ENCODE assay signal across 17 mouse cellular contexts in the genomic region with DNA sequence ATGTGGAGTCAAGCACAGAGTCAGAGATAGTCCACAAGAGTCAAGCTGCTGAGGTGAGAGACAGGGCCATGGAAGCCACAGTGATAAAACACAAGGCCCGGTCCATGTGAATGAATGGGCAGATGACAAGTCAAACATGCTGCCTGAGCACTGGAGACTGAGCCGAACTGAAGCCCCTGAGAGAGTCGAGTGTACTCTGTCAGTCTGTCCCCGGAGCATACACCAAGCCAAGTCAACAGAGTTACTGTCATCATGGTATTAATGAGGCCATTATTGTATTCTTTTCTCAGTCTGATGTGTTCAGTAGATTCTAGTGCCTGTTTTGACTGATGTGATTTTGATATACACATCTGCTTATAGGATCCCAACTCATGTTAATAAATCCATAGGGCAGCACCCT.
A peak's percentile ranks its signal among the peaks of the same experiment; 100 is the strongest.
DNase-seq lines count a peak whose midpoint lies in the region; ATAC-seq and TF ChIP-seq lines count a peak whose summit lies in the region.
"Had no signal": no experiment of that assay in that cellular context is flagged by ENCODE, and none has a peak within 500 bp of the region (broad histone marks: within the 10 kb centered on the region; RNA-seq: fewer than 3 reads in every experiment).

No protein-coding gene starts in this region.

- DNase-seq in forebrain, embryonic 11.5 days (ENCODE audit: low spot score) = no peak
- DNase-seq in midbrain, embryonic 14.5 days = no peak
- no peak for DNase-seq in midbrain, postnatal 0 days (ENCODE audit: low spot score)
- no peak for DNase-seq in thymus, postnatal 4 days
- DNase-seq: adrenal gland, postnatal 10 days; cerebellum, adult 11-12 months; cerebellum, adult 9-10 months; cerebellum, postnatal 25 days; gastrocnemius, postnatal 36 days; heart, postnatal 36 days had no signal

- H3K9me3 ChIP-seq in forebrain, embryonic 13.5 days (replicated peaks) = no peaks in the 10 kb centered on the region
- H3K9me3 ChIP-seq in forebrain, embryonic 11.5 days (ENCODE audit: control insufficient read depth, low read length) = no peaks in the 10 kb centered on the region
- no peaks in the 10 kb centered on the region for H3K9me3 ChIP-seq in hindbrain, embryonic 12.5 days (replicated peaks)
- H3K9me3 ChIP-seq in hindbrain, embryonic 13.5 days = no peaks in the 10 kb centered on the region
- H3K9me3 ChIP-seq in midbrain, embryonic 14.5 days (ENCODE audit: control insufficient read depth, low read length) = no peaks in the 10 kb centered on the region
- no peaks in the 10 kb centered on the region for H3K9me3 ChIP-seq in midbrain, postnatal 0 days (ENCODE audit: low read length)
- H3K9me3 ChIP-seq in hindbrain, embryonic 15.5 days = no peaks in the 10 kb centered on the region
- H3K9me3 ChIP-seq: embryonic facial prominence, embryonic 12.5 days; heart, embryonic 13.5 days had no signal

- no peak overlapping the region for H3K4me2 ChIP-seq in forebrain, embryonic 13.5 days
- H3K4me2 ChIP-seq in forebrain, embryonic 11.5 days (ENCODE audit: low read depth, low read length, severe bottlenecking) = no peak overlapping the region
- H3K4me2 ChIP-seq in hindbrain, embryonic 12.5 days (replicated peaks) = no peak overlapping the region
- H3K4me2 ChIP-seq in hindbrain, embryonic 13.5 days = no peak overlapping the region
- no peak overlapping the region for H3K4me2 ChIP-seq in midbrain, embryonic 14.5 days (ENCODE audit: low read length)
- no peak overlapping the region for H3K4me2 ChIP-seq in midbrain, postnatal 0 days (ENCODE audit: low read depth, low read length, poor library complexity, severe bottlenecking)
- H3K4me2 ChIP-seq in hindbrain, embryonic 15.5 days = no peak overlapping the region
- H3K4me2 ChIP-seq: embryonic facial prominence, embryonic 12.5 days; heart, embryonic 13.5 days had no signal

- ATAC-seq in forebrain, embryonic 13.5 days = peak; percentile 45; the same call in 1 of the 2 replicates
- ATAC-seq in forebrain, embryonic 11.5 days (replicated peaks; ENCODE audit: low FRiP score) = no peak
- ATAC-seq in hindbrain, embryonic 12.5 days (ENCODE audit: low FRiP score) = peak; percentile 64
- no peak; the same call in 1 of the 2 replicates for ATAC-seq in hindbrain, embryonic 13.5 days (ENCODE audit: low FRiP score)
- peak; percentile 53; the same call in 1 of the 2 replicates for ATAC-seq in midbrain, embryonic 14.5 days (ENCODE audit: low FRiP score, low TSS enrichment)
- ATAC-seq in midbrain, postnatal 0 days (ENCODE audit: low FRiP score) = no peak
- ATAC-seq in hindbrain, embryonic 15.5 days (ENCODE audit: low FRiP score, low read depth) = peak; percentile 23; the same call in 1 of the 2 replicates
- ATAC-seq: intestine, embryonic 16.5 days had no signal

- H3K27me3 ChIP-seq in forebrain, embryonic 13.5 days = no peaks in the 10 kb centered on the region
- H3K27me3 ChIP-seq in forebrain, embryonic 11.5 days (ENCODE audit: control insufficient read depth, insufficient read depth, low read length) = no peaks in the 10 kb centered on the region
- no peaks in the 10 kb centered on the region for H3K27me3 ChIP-seq in hindbrain, embryonic 12.5 days
- no peaks in the 10 kb centered on the region for H3K27me3 ChIP-seq in hindbrain, embryonic 13.5 days
- H3K27me3 ChIP-seq in midbrain, embryonic 14.5 days (ENCODE audit: control insufficient read depth, insufficient read depth, low read length) = no peaks in the 10 kb centered on the region
- H3K27me3 ChIP-seq in midbrain, postnatal 0 days (ENCODE audit: insufficient read depth, low read length) = no peaks in the 10 kb centered on the region
- no peaks in the 10 kb centered on the region for H3K27me3 ChIP-seq in hindbrain, embryonic 15.5 days
- H3K27me3 ChIP-seq: embryonic facial prominence, embryonic 12.5 days; heart, embryonic 13.5 days had no signal

- H3K36me3 ChIP-seq in forebrain, embryonic 13.5 days (ENCODE audit: poor library complexity, severe bottlenecking) = no peaks in the 10 kb centered on the region
- no peaks in the 10 kb centered on the region for H3K36me3 ChIP-seq in forebrain, embryonic 11.5 days (ENCODE audit: control insufficient read depth, insufficient read depth, low read length)
- no peaks in the 10 kb centered on the region for H3K36me3 ChIP-seq in hindbrain, embryonic 12.5 days
- no peaks in the 10 kb centered on the region for H3K36me3 ChIP-seq in hindbrain, embryonic 13.5 days
- H3K36me3 ChIP-seq in midbrain, embryonic 14.5 days (ENCODE audit: control insufficient read depth, insufficient read depth, low read length) = no peaks in the 10 kb centered on the region
- H3K36me3 ChIP-seq in midbrain, postnatal 0 days (ENCODE audit: insufficient read depth, low read length) = no peaks in the 10 kb centered on the region
- no peaks in the 10 kb centered on the region for H3K36me3 ChIP-seq in hindbrain, embryonic 15.5 days
- H3K36me3 ChIP-seq: embryonic facial prominence, embryonic 12.5 days; heart, embryonic 13.5 days had no signal

- 79% methylated on average over 4 of the region's 4 CpGs for WGBS in forebrain, embryonic 13.5 days
- 84% methylated on average over 4 of the region's 4 CpGs for WGBS in forebrain, embryonic 11.5 days
- WGBS in hindbrain, embryonic 12.5 days = 62% methylated on average over 4 of the region's 4 CpGs
- WGBS in hindbrain, embryonic 13.5 days = 52% methylated on average over 4 of the region's 4 CpGs
- 64% methylated on average over 4 of the region's 4 CpGs for WGBS in midbrain, embryonic 14.5 days
- 74% methylated on average over 4 of the region's 4 CpGs for whole genome bisulfite sequencing in midbrain, postnatal 0 days
- WGBS in hindbrain, embryonic 15.5 days = 49% methylated on average over 4 of the region's 4 CpGs

- H3K9ac ChIP-seq in forebrain, embryonic 13.5 days = no peak overlapping the region
- no peak overlapping the region for H3K9ac ChIP-seq in forebrain, embryonic 11.5 days (ENCODE audit: low read length)
- H3K9ac ChIP-seq in hindbrain, embryonic 12.5 days = no peak overlapping the region
- H3K9ac ChIP-seq in hindbrain, embryonic 13.5 days = no peak overlapping the region
- H3K9ac ChIP-seq in midbrain, embryonic 14.5 days (replicated peaks; ENCODE audit: low read length) = no peak overlapping the region
- H3K9ac ChIP-seq in midbrain, postnatal 0 days (replicated peaks; ENCODE audit: low read length, poor library complexity, severe bottlenecking) = no peak overlapping the region
- H3K9ac ChIP-seq in hindbrain, embryonic 15.5 days = no peak overlapping the region
- H3K9ac ChIP-seq: embryonic facial prominence, embryonic 12.5 days; heart, embryonic 13.5 days had no signal

- no peak overlapping the region for H3K4me3 ChIP-seq in forebrain, embryonic 13.5 days
- no peak overlapping the region for H3K4me3 ChIP-seq in forebrain, embryonic 11.5 days (ENCODE audit: low read depth, low read length)
- no peak overlapping the region for H3K4me3 ChIP-seq in hindbrain, embryonic 12.5 days
- no peak overlapping the region for H3K4me3 ChIP-seq in hindbrain, embryonic 13.5 days
- no peak overlapping the region for H3K4me3 ChIP-seq in midbrain, embryonic 14.5 days (replicated peaks; ENCODE audit: low read depth, low read length)
- H3K4me3 ChIP-seq in midbrain, postnatal 0 days (ENCODE audit: low read depth, low read length) = no peak overlapping the region
- H3K4me3 ChIP-seq in hindbrain, embryonic 15.5 days = no peak overlapping the region
- H3K4me3 ChIP-seq: embryonic facial prominence, embryonic 12.5 days; heart, embryonic 13.5 days had no signal

- H3K27ac ChIP-seq in forebrain, embryonic 13.5 days = 0 out of 2 replicates have a peak overlapping the region, but pooled peaks have one; percentile 36
- H3K27ac ChIP-seq in forebrain, embryonic 11.5 days (ENCODE audit: low read depth, low read length) = no peak overlapping the region
- H3K27ac ChIP-seq in hindbrain, embryonic 12.5 days = no peak overlapping the region
- H3K27ac ChIP-seq in hindbrain, embryonic 13.5 days = no peak overlapping the region
- no peak overlapping the region for H3K27ac ChIP-seq in midbrain, embryonic 14.5 days (replicated peaks; ENCODE audit: low read depth, low read length)
- H3K27ac ChIP-seq in midbrain, postnatal 0 days (ENCODE audit: low read depth, low read length) = no peak overlapping the region
- no peak overlapping the region for H3K27ac ChIP-seq in hindbrain, embryonic 15.5 days (replicated peaks)
- H3K27ac ChIP-seq: embryonic facial prominence, embryonic 12.5 days; heart, embryonic 13.5 days had no signal

- H3K4me1 ChIP-seq in forebrain, embryonic 13.5 days = peaks cover 18% of the 10 kb centered on the region; the same call in 1 of the 2 replicates
- no peaks in the 10 kb centered on the region for H3K4me1 ChIP-seq in forebrain, embryonic 11.5 days (replicated peaks; ENCODE audit: control insufficient read depth, insufficient read depth, low read length)
- peaks cover 6% of the 10 kb centered on the region; the same call in 1 of the 2 replicates for H3K4me1 ChIP-seq in hindbrain, embryonic 12.5 days
- H3K4me1 ChIP-seq in hindbrain, embryonic 13.5 days (replicated peaks) = peaks cover 19% of the 10 kb centered on the region
- 0 out of 2 replicates have a peak, but pooled peaks cover 4% of the 10 kb centered on the region for H3K4me1 ChIP-seq in midbrain, embryonic 14.5 days (ENCODE audit: control insufficient read depth, insufficient read depth, low read length)
- H3K4me1 ChIP-seq in midbrain, postnatal 0 days (ENCODE audit: insufficient read depth, low read length) = no peaks in the 10 kb centered on the region
- peaks cover 3% of the 10 kb centered on the region; the same call in 1 of the 2 replicates for H3K4me1 ChIP-seq in hindbrain, embryonic 15.5 days (replicated peaks)
- H3K4me1 ChIP-seq: embryonic facial prominence, embryonic 12.5 days; heart, embryonic 13.5 days had no signal

- no peak for TF ChIP-seq CTCF in midbrain, postnatal 0 days (IDR thresholded peaks at IDR 0.05)

Comparison
In these comparisons a context has a peak if more than half of its experiments do, and no peak if none do; other contexts are left out.
1. ATAC-seq: peak in forebrain, embryonic 13.5 days (single experiment), hindbrain, embryonic 12.5 days (single experiment), midbrain, embryonic 14.5 days (single experiment) and hindbrain, embryonic 15.5 days (single experiment); none in forebrain, embryonic 11.5 days (single experiment), hindbrain, embryonic 13.5 days (single experiment) and midbrain, postnatal 0 days (single experiment).